Mouse (Mus musculus) c-Kit-negative CD71-positive TER-119-positive erythroid progenitor cells, embryonic 14.5 days (primary cell): ENCODE results near the gene Trhr2.

ENCODE experiments used
- DNase-seq: peaks from one replicate; pipeline ENCODE4 v3.0.0-alpha.2; 2013; ENCODE audit warnings: low read depth, low spot score

The Trhr2 gene

GRCm38 (mm10) chr8:122307836-122308235 lies 52.7 kb downstream of the Trhr2 start:
- no peak for DNase-seq
